Mouse (Mus musculus): ENCODE measurements around the gene Orc2.

Gene Orc2

DNA sequence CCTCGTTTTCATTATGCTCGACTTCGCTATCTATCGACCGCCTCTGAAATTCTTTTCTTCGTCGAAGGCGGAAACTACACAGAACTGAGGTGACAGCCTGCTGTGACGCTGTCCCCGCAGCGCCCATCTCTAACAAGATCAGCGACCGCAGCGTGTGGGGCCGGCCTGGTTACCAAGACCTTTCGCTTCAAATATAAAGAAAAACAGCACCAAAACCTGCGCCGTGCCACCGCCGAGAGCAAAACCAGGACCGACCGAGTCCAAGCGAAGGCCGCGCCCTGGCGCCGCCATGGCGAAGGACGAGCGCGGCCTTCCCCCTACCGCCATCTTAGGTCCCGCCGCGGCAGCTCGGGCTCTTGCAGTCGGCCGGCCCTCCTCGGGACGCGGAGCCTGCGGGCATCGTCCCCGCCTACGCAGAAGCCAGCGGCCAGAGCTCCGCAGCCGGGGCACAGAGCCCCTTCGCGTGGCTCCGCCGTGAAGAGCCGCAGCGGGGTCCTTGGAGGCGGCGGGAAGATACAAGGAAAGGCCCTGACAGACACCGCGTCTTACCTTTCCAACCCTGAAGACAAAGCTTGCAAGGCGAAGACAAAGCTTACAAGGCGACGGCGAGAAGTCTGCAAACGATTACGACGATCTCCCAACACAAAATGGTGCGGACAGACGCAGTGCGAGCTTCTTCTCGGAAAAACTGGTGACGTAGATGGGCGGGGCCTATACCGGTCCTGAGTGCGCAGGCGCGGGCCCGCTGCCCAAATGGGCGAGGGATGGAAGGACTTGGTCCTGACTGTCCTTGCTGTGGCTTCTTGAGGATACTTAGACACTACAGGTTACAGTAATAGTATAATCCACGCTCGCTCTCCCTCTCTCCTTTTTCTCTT lies 81.3 kb downstream of the Orc2 start, which contains the start of gene Clk1:
Gene Clk1, minus strand, starts transcription at position 696 of the 878 bp plus-strand sequence.
- DNase-seq (ENCODE audit: low spot score in 2 of 2) = peak; percentile 96 to 98

DNA sequence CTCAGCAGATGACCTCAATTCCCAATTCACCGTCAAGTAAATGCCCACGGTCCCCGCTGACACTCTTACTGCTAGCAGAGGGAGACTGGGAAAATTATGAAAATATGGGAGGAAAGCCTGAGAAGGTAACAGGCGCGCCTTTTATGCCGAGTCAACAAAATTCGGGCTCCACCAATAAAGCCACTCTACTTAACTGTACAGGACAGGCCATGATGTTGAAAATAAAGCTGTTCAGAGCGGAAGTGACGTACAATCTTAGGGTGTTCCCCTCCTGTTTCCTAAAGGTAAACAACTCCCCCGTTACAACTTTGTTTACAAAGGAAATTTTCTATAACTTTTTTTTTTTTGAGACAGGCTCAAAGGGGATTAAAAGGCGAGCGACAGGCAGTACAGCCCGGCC lies 82.0 kb downstream of the Orc2 start:
- DNase-seq (ENCODE audit: low spot score in 2 of 2) = no peak

DNA sequence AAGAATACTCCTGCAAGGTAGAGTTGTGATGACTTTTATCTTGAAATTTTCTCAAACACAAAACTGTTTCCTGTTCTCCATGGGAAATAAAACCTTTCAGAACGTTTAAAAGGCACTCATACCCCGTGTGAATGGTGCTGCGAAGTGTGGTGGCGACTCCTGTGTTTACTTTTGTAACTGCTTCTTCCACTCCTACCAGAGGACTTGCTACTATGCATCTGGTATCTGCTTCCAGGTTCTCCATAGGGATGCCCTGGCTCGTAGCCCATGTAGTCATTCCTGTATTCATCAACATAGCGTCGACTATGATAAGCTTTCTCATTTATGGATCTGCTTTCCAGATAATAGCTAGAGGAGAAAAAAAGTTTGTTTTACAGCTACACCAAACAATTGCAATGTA lies 83.9 kb downstream of the Orc2 start:
- DNase-seq (ENCODE audit: low spot score in 2 of 2) = no peak

DNA sequence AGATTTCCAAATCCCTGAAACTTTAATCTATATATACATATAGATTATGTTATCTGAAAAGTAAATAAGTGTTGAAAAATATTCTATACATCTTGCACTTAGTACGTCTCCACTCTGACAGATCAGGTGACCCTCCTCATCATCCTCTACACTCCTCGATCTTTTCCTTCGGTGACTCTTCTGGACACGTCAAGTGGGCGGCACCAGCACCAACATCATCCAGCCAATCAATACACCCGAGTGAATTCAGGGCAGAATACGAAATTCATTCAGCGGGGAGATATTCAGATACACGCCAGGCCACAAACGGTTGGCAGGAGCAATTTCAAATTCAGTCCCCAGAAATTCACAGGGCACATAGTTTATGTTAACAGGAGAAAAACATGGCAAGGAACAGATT lies 84.9 kb downstream of the Orc2 start:
- DNase-seq (ENCODE audit: low spot score in 2 of 2) = no peak

DNA sequence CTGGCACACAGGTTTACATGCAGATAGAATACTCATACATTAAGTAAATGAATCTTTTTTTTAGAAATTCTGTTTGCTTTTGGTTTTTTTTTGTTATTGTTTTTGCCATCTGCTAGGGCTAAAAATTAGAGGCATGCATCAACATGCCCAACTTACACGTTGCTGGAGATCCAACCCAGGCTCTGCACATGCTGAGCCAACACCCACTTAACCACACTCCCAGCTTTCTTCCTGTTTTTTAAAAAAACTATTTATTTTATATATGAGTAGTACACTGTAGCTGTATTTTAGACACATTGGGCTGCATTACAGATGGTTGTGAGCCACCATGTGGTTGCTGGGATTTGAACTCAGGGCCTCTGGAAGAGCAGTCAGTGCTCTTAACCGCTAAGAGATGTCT lies 88.9 kb downstream of the Orc2 start:
- DNase-seq (ENCODE audit: low spot score in 2 of 2) = no peak

DNA sequence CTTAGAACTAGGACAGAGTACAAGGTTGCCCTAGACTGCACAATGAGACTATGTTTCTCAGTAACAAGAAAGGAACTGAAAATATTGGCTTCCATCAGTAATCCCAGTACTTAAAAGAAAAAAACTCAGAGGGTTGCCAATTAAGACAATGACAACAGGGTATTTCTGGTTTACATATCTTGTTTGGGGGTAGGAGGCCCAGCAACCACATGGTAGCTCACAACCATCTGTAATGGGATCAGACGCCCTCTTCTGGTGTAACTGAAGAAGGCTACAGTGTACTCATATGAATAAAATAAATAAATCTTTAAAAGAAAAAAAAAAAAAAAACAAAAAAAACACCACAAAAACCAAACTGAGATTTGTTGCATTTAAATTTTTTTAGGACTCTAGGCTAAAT lies 89.5 kb downstream of the Orc2 start:
- no peak for DNase-seq (ENCODE audit: low spot score in 2 of 2)
